Mouse (Mus musculus) MEL (cell line): ENCODE data around the gene Bex6.

Experiments used
- CHD2 ChIP-seq: IDR thresholded peaks from 2 replicates; pipeline ENCODE4 v1.6.1; 2011; ENCODE audit warnings: low read length, improper control_type of control experiment
- CTCF ChIP-seq, 3 experiments: IDR thresholded peaks in 2 of 3; conservative IDR thresholded peaks in 1 of 3; 2 replicates each; pipeline ENCODE4 v1.5.1; 2011 to 2012; ENCODE audit warnings: low read length in 3 of 3, low read depth in 2 of 3, mild to moderate bottlenecking in 2 of 3, improper control_type of control experiment in 1 of 3, inconsistent platforms in 1 of 3, mixed read lengths in 1 of 3, moderate library complexity in 1 of 3; ENCODE audit not compliant: control insufficient read depth in 1 of 3, insufficient read depth in 1 of 3, poor library complexity in 1 of 3, severe bottlenecking in 1 of 3
- JUND ChIP-seq: IDR thresholded peaks from 2 replicates; pipeline ENCODE4 v1.6.1; 2011; ENCODE audit warnings: low read depth, mild to moderate bottlenecking, improper control_type of control experiment, low read length
- MAFK ChIP-seq: IDR thresholded peaks from 2 replicates; pipeline ENCODE4 v1.6.1; 2011; ENCODE audit warnings: low read depth, mild to moderate bottlenecking, low read length, improper control_type of control experiment, borderline replicate concordance
- MAX ChIP-seq: IDR thresholded peaks from 2 replicates; pipeline ENCODE4 v1.6.1; 2011; ENCODE audit warnings: low read length, improper control_type of control experiment
- MXI1 ChIP-seq: IDR thresholded peaks from 2 replicates; pipeline ENCODE4 v1.6.1; 2011; ENCODE audit warnings: mild to moderate bottlenecking, low read depth, low read length, improper control_type of control experiment
- MYB ChIP-seq: IDR thresholded peaks from 2 replicates; pipeline ENCODE4 v1.6.1; 2011; ENCODE audit warnings: mild to moderate bottlenecking, low read depth, low read length, improper control_type of control experiment
- POLR2A ChIP-seq, 2 experiments: IDR thresholded peaks; 2 replicates each; pipeline ENCODE4 v1.6.1; 2011 to 2012; ENCODE audit warnings: low read length in 2 of 2, mild to moderate bottlenecking in 2 of 2, control low read depth in 1 of 2, improper control_type of control experiment in 1 of 2, low read depth in 1 of 2, moderate library complexity in 1 of 2; ENCODE audit not compliant: control insufficient read depth in 1 of 2, insufficient read depth in 1 of 2, poor library complexity in 1 of 2
- RCOR1 ChIP-seq: IDR thresholded peaks from 2 replicates; pipeline ENCODE4 v1.6.1; 2012; ENCODE audit warnings: low read depth, mild to moderate bottlenecking, inconsistent platforms, low read length, improper control_type of control experiment
- TAL1 ChIP-seq: IDR thresholded peaks from 2 replicates; pipeline ENCODE4 v1.6.1; 2012; ENCODE audit warnings: mild to moderate bottlenecking, inconsistent platforms, low read length, moderate library complexity, mixed read lengths
- USF1 ChIP-seq: IDR thresholded peaks from 2 replicates; pipeline ENCODE4 v1.6.1; 2014; ENCODE audit warnings: low read depth, mild to moderate bottlenecking, inconsistent platforms, low read length, improper control_type of control experiment, moderate library complexity

GRCm38 (mm10) chr16:32158966-32159365 is 20.7 kb upstream of the Bex6 start:
- TF ChIP-seq MAFK (no peak), USF1 (no peak), CTCF (IDR thresholded peaks at IDR 0.05 in 2 of 3, conservative IDR thresholded peaks at IDR 0.05 in 1 of 3; ENCODE audit: control insufficient read depth in 1 of 3, insufficient read depth in 1 of 3, low read depth in 2 of 3, low read length in 3 of 3, poor library complexity in 1 of 3, severe bottlenecking in 1 of 3) (no peak), POLR2A (IDR thresholded peaks at IDR 0.05; ENCODE audit: control insufficient read depth in 1 of 2, insufficient read depth in 1 of 2, low read depth in 1 of 2, low read length in 2 of 2, poor library complexity in 1 of 2) (no peak), MAX (no peak), MXI1 (no peak), TAL1 (no peak), MYB (no peak), JUND (no peak), CHD2 (no peak), RCOR1 (no peak)
